Comparison of ENCODE assay signal across 9 mouse cellular contexts in the genomic region with DNA sequence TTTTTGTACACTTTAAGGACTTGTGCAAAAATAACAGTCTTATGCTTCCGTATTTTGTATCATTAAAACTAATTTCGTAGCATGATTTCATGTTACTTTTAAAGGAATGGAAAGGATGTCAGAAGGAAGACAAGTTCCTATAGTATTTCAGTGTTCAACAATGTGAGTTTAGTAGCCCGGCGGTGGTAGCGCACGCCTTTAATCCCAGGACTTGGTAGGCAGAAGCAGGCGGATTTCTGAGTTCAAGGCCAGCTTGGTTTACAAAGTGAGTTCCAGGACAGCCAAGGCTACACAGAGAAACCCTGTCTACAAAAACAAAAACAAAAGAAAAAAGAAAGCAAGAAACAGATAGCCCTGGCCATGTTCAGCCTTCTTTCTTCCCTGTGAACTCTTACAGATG. TPM values are rescaled to one million over a fixed set of nuclear protein-coding genes. Genes with fewer than 3 reads are reported as not detected.
DNase-seq lines count a peak whose midpoint lies in the region; ATAC-seq and TF ChIP-seq lines count a peak whose summit lies in the region.
"Had no signal": no experiment of that assay in that cellular context is flagged by ENCODE, and none has a peak within 500 bp of the region (broad histone marks: within the 10 kb centered on the region; RNA-seq: fewer than 3 reads in every experiment).

No protein-coding gene starts in this region.

- no peak for TF ChIP-seq EP300 in stomach, postnatal 0 days (optimal IDR thresholded peaks at IDR 0.05)

- no peak overlapping the region for H3K9ac ChIP-seq in limb, embryonic 13.5 days
- no peak overlapping the region for H3K9ac ChIP-seq in stomach, postnatal 0 days (ENCODE audit: low read length)

- 0 out of 2 replicates have a peak, but pooled peaks have one; percentile 26 for ATAC-seq in limb, embryonic 13.5 days (ENCODE audit: low FRiP score, low read depth)
- ATAC-seq in stomach, postnatal 0 days (ENCODE audit: low FRiP score, low TSS enrichment), result no peak

- no peaks in the 10 kb centered on the region for H3K27me3 ChIP-seq in limb, embryonic 13.5 days
- H3K27me3 ChIP-seq in stomach, postnatal 0 days (ENCODE audit: control insufficient read depth, insufficient read depth, low read length), result no peaks in the 10 kb centered on the region

- DNase-seq in gastrocnemius, adult 2 months, result no peak
- no peak for DNase-seq in gastrocnemius, postnatal 36 days
- DNase-seq in thymus, postnatal 4 days, result peak; percentile 15
- DNase-seq in thymus, postnatal 0 days (ENCODE audit: low spot score), result no peak
- no peak for DNase-seq in stomach, postnatal 0 days (ENCODE audit: low spot score)
- DNase-seq in right cerebral cortex, postnatal 36 days (ENCODE audit: low spot score in 2 of 2), result no peak
- DNase-seq in lung, postnatal 10 days, result no peak

- intact Hi-C loops in gastrocnemius, adult 2 months (cut with DNase I), result loop anchor here (5.0 kb wide), 1 partner anchor 45 kb away; the partner anchor contains the start of gene Plaa
- intact Hi-C loops in gastrocnemius, postnatal 36 days (cut with DNase I), result loop anchor here (5.0 kb wide), 1 partner anchor 45 kb away; the partner anchor contains the start of gene Plaa

- H3K9me3 ChIP-seq in limb, embryonic 13.5 days, result no peaks in the 10 kb centered on the region
- no peaks in the 10 kb centered on the region for H3K9me3 ChIP-seq in stomach, postnatal 0 days (ENCODE audit: control insufficient read depth, low read length)

- H3K27ac ChIP-seq in gastrocnemius, adult 2 months, result peak overlapping the region; percentile 91
- peak overlapping the region; percentile 1; the same call in 1 of the 2 replicates for H3K27ac ChIP-seq in limb, embryonic 13.5 days
- no peak overlapping the region for H3K27ac ChIP-seq in stomach, postnatal 0 days (replicated peaks)

- H3K4me1 ChIP-seq in limb, embryonic 13.5 days, result peaks cover 9% of the 10 kb centered on the region; the same call in 1 of the 2 replicates
- H3K4me1 ChIP-seq in stomach, postnatal 0 days (replicated peaks; ENCODE audit: control insufficient read depth, insufficient read depth), result no peaks in the 10 kb centered on the region

- peak overlapping the region; percentile 32; the same call in 1 of the 2 replicates for H3K4me2 ChIP-seq in limb, embryonic 13.5 days (replicated peaks)
- no peak overlapping the region for H3K4me2 ChIP-seq in stomach, postnatal 0 days (replicated peaks; ENCODE audit: low read depth)

- TF ChIP-seq CTCF in gastrocnemius, adult 2 months (IDR thresholded peaks at IDR 0.05), result no peak
- no peak for TF ChIP-seq CTCF in stomach, postnatal 0 days (IDR thresholded peaks at IDR 0.05; ENCODE audit: low read depth)

- 73% methylated on average over 7 of the region's 7 CpGs for whole genome bisulfite sequencing in limb, embryonic 13.5 days
- 66% methylated on average over 7 of the region's 7 CpGs for WGBS in stomach, postnatal 0 days

- no peaks in the 10 kb centered on the region for H3K36me3 ChIP-seq in limb, embryonic 13.5 days
- no peaks in the 10 kb centered on the region for H3K36me3 ChIP-seq in stomach, postnatal 0 days (ENCODE audit: control insufficient read depth, insufficient read depth, low read length)

- H3K4me3 ChIP-seq in gastrocnemius, adult 2 months, result peak overlapping the region; percentile 100
- peak overlapping the region; percentile 95; the same call in 1 of the 2 replicates for H3K4me3 ChIP-seq in limb, embryonic 13.5 days
- peak overlapping the region; percentile 99; the same call in 1 of the 2 replicates for H3K4me3 ChIP-seq in stomach, postnatal 0 days (ENCODE audit: low read depth, low read length)

RNA-seq across cellular contexts. Expression of gene Caap1, which starts 0.5 kb away (rescaled TPM):
- total RNA-seq in gastrocnemius, adult 2 months (2021), result 1 to 10 TPM; 2.8 to 3.0 TPM
- 1 to 10 TPM; 1.9 to 2.4 TPM for total RNA-seq in gastrocnemius, postnatal 36 days (2021)
- 20.1 and 24.0 TPM in 2 replicates for polyA plus RNA-seq in thymus, postnatal 0 days (2015; fragmentation: Nextera tagmentation; extraction: Ambion mirVana)
- polyA plus RNA-seq in limb, embryonic 13.5 days (2015; fragmentation: Nextera tagmentation; extraction: Ambion mirVana), result 20.9 and 21.8 TPM in 2 replicates
- 10.8 and 11.2 TPM in 2 replicates for polyA plus RNA-seq in stomach, postnatal 0 days (2015; fragmentation: Nextera tagmentation; extraction: Ambion mirVana)

RNA-seq across cellular contexts. Expression of gene Gm10306, which starts 0.8 kb away (rescaled TPM):
- not detected for total RNA-seq in gastrocnemius, adult 2 months (2021)
- not detected for total RNA-seq in gastrocnemius, postnatal 36 days (2021)
- 0.40 TPM in 1 of 2 replicates, not detected in the other for polyA plus RNA-seq in thymus, postnatal 0 days (2015; fragmentation: Nextera tagmentation; extraction: Ambion mirVana)
- polyA plus RNA-seq in limb, embryonic 13.5 days (2015; fragmentation: Nextera tagmentation; extraction: Ambion mirVana), result not detected in 2 replicates
- polyA plus RNA-seq in stomach, postnatal 0 days (2015; fragmentation: Nextera tagmentation; extraction: Ambion mirVana), result 0.21 and 0.30 TPM in 2 replicates
- total RNA-seq: heart, adult 18-20 months had no signal

RNA-seq across cellular contexts. Expression of gene Plaa, which starts 45.9 kb away (rescaled TPM):
- total RNA-seq in gastrocnemius, adult 2 months (2021), result 10 to 100 TPM; 34.0 to 38.5 TPM
- total RNA-seq in gastrocnemius, postnatal 36 days (2021), result 10 to 100 TPM; 31.3 to 32.6 TPM
- 67.5 and 74.6 TPM in 2 replicates for polyA plus RNA-seq in thymus, postnatal 0 days (2015; fragmentation: Nextera tagmentation; extraction: Ambion mirVana)
- polyA plus RNA-seq in limb, embryonic 13.5 days (2015; fragmentation: Nextera tagmentation; extraction: Ambion mirVana), result 66.7 and 72.2 TPM in 2 replicates
- polyA plus RNA-seq in stomach, postnatal 0 days (2015; fragmentation: Nextera tagmentation; extraction: Ambion mirVana), result 38.2 and 38.6 TPM in 2 replicates

RNA-seq across cellular contexts. Expression of gene Ift74, which starts 57.1 kb away (rescaled TPM):
- total RNA-seq in gastrocnemius, adult 2 months (2021), result 1 to 10 TPM; 4.7 to 8.5 TPM
- total RNA-seq in gastrocnemius, postnatal 36 days (2021), result 1 to 10 TPM; 6.1 TPM
- 14.2 and 14.5 TPM in 2 replicates for polyA plus RNA-seq in thymus, postnatal 0 days (2015; fragmentation: Nextera tagmentation; extraction: Ambion mirVana)
- polyA plus RNA-seq in limb, embryonic 13.5 days (2015; fragmentation: Nextera tagmentation; extraction: Ambion mirVana), result 43.2 and 45.7 TPM in 2 replicates
- 13.7 and 14.8 TPM in 2 replicates for polyA plus RNA-seq in stomach, postnatal 0 days (2015; fragmentation: Nextera tagmentation; extraction: Ambion mirVana)
